Mouse (Mus musculus) heart, adult 11 months (tissue): ENCODE results near the gene Pgap3.
A peak's percentile ranks its signal among the peaks of the same experiment; 100 is the strongest.

ENCODE experiments used
- DNase-seq: peaks from one replicate; pipeline ENCODE4 v3.0.0; 2022

Pgap3 gene

DNA sequence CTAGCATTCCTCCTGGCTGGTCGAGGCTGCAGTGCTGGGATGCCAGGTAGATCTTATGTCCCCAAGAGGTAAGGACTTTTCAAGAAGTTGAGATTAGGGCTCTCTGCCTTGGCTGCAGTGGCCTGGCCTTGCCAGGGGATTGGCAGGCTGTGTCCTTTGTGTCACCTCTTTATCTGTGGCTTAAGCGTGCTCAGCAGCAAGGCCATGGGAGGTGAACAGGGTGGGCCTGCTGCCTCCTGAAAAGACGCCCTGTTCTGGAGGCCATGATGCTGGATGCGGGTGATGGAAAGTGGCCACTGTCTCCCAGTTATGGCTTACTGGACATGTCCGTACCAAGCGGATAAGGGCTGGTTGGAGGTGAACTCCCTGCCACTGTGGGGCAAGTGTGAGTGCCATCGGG is 20.9 kb downstream of the Pgap3 start:
- peak; percentile 98 for DNase-seq

DNA sequence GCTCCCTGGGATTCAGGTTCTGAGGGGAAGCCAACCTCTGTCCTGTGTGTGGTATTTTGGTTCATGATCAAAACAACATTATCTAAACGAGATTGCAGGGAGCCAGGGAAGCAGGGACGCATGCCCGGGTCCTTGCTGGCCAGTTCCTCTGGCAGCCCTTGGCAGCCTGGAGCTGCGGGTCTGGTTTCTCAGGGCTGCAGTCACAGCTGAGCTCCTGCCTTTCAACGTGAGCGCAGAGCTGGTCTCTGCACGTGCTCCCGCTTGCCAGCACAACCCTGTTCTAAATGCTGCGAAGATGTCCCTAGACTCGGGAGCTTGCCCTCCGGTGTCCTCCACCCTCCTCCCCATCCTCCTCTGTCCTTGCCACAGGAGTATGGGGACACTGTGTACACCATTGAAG is 22.5 kb downstream of the Pgap3 start:
- DNase-seq, result peak; percentile 99

DNA sequence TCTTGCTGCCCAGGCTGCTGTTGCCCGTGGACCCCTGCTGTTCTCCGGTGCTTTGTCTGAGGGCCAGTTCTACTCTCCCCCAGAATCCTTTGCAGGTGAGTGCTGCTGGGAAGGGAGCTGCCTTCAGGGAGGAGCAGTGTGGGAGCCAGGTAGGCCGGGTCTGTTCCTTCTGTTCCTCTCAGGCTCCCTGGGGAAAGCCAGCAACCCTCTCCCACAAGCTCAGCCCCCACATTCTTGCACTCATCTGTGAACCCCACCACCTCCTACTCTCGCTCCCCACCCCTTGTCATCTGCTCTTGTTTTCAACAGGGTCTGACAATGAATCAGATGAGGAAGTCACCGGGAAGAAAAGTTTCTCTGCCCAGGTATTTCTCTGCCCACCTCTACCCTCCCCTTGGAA is 23.5 kb downstream of the Pgap3 start:
- DNase-seq, result no peak

DNA sequence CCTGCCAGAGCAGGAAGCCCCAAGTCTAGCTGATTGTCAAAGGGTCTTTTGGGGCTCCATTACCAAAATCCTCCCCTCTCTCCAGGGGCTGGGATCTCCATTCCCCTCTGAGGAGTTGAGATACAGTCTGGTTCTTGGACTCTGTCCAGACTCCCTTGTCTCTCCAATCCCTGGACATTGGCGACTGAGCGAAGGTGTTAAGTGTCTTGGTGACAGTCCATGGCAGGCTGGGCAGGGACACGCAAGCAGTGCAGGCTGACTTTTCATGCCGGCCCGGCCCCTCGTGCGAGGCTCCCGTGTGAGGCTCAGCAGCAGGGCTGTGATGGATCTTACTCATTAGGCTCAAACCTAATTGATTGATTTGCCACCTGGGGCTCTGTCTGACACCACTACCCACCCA is 26.0 kb downstream of the Pgap3 start:
- DNase-seq, result peak; percentile 97

DNA sequence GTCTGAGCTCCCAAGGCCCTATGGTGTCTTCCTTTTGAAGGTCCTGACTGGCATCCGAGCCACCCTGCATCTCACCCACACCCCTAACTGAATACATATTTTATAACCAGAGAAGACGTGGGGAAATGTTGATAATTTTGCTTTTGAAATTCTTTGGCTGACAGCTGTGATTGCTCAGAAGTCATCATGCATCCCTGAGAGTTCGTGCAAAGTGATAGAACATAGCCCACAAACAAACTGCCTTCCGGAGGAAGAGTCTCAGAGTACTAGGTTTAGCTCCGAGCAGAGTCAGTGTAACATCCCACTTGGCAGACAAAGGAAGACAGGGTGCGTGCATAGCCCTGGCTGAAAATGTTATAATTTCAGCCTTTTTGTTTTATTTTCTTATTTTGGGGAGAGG is 27.0 kb downstream of the Pgap3 start:
- DNase-seq, result no peak

DNA sequence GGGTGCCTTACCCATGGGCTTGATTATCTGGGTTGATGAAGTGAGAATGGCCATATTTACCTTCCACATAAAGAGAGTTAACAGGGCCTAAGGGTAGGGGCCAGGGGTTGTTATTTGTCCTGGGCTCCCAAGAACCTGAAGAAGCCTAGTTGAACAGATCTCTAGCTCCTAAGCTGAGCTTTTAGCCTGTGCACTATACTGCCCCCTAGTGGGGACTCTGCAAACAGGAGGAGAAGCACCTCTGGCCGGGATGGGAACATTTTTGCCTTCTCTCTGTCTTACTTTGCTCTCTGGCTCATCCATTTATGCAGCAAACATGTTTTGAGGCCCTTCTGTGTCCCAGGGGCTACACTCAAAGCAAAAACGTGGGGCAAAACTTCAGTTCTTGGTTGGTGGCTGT is 27.9 kb downstream of the Pgap3 start:
- no peak for DNase-seq

DNA sequence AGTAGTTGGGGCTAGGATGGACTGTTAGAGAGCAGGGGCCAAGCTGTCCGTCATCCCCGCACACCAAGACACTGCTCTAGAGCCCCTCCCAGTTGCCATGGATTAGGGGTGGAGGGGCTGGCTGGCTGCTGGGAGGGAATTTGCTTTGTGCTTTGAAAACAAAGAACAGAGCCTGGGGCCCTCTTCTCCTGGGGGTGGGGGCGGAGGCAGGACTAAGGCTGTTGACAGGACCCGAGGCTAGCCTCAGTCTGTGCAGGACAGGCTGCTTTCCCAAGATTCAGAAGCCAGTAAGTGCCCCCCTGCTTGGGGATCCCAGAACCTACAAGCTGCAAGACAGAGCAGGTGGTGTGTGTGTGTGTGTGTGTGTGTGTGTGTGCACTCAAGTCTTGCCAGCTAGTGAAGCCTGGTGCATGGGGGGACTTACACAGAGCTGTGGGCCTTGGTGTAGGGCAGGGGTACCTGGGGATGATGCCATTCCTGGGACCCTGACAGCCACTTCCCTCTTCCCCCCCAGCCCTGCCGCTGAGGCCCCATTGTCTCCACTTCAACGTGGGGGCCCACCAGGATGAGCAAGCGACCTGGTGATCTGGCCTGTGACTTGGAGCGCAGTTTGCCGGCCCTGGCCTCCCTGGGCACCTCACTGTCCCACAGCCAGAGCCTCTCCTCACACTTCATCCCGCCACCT is 28.6 kb downstream of the Pgap3 start:
- no peak for DNase-seq

DNA sequence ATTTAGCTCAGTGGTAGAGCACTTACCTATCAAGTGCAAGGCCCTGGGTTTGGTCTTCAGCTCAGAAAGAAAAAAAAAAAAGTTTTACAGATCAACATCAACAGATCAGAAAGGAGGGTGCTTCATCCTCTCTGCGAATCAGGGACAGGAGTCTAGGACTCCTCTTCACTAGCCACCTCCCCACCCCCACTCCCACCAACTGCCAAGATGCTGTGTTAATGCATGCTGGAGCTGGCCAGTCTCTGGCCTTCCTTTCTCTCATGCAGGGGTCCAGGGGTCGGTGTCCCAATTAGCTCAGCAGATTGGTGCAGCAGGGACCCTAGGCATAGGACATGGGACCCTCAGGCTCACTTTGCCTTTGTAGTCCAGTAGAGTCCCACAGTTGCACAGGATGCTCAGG is 29.7 kb downstream of the Pgap3 start:
- DNase-seq, result no peak

DNA sequence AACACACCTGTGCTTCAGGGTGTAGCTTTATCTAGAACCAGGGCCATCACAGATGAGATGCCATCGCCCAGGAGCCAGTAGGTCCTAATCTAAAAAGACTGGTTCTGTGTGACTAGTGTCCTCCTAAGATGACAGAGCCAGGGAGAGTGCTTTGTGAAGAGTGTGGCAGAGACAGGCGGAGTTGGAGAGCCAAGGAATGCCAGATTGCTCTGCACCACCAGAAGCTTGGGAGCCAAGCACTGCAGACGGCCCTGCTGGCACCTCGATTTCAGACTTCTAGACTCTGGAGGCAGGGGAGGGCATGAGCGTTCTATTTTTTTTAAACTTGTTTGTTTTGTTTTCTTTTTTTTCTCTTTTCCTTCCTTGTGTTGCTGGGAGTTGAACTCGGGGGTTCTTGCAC is 31.0 kb downstream of the Pgap3 start:
- DNase-seq, result no peak

DNA sequence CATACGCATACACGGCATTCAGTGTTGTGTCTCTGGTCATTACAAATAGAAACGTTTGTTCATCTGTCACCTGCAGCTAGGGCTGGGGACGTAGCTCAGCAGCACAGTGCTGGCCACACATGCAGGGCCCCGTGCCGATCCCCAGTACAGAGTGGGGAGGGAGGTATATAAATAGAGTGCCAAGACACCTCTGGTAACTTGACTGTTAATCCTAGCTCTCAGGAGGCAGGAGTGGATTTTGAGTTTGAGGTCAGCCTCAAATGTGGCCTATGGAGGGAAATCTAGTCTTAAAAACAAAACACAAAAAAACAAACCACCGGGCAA is 32.5 kb downstream of the Pgap3 start:
- DNase-seq, result peak; percentile 94

DNA sequence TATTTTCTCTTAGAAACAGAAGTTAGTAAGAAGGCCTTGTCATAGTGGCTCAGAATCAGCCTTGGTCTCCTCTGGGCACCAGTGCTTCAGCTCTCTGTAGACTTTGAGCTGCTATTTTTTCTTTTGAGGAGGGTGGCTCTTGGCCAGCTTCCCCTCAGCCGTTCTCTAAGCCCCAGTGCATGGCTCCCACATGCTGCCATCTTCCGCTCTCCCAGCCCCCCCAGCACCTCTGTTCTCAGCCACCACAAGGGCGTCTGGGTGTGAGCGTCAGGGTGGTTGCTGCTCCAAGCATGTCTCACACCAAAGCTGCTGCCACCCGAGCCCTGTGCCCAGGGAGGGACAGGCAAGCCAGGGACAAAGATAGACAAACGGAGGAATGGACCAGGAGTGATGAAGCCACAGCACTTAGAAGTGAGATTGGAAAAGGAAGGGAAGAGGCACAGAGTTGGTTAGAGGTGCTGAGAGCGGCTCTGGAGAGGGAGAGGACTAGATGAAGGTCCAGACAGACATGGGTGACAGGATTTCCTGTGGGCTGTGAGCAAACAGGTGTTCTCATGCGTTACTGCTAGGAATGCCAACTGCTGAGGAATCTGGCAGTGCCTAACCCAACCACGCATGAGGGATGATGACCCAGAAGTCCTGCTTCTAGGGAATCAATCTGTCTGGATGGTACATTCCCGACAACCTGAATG is 33.0 kb downstream of the Pgap3 start:
- DNase-seq, result peak; percentile 93

DNA sequence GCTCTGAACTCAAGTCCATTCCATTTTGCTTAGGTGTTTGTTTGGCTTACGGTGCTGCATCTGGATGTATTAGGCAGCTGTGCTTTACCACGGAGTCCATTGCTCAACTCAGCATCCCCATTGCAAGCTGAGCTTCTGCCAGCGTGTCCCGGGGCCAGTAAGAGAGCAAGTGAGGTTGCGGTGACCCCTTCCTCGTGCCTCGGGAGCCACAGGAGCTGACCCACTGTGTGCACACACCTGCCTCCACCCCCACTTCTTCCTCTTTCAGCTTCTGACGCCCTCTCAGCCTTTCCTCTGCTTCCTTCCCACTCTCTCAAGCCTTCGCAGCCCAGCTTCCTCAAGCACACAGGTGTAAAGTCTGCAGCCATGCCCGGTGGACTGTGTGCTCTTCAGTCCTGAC is 34.0 kb downstream of the Pgap3 start:
- no peak for DNase-seq

DNA sequence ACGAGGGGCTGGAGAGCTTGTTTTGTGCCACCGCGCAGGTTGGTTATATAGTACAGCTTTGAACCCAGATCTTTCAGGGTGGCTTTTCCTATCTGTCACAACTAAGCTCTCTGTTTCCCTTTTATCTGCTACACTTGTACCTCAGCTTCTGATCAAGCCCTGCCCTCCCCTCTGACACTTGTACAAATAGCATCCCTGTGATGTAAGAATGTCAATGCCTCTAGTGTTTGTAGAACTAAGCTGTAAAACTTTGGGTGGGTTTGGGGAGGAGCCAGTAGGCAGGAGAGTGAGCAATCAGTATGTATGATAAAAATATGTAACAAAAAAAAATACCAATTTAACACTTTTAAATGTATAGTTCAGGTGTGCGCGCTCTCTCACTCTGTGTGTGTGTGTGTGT is 35.9 kb downstream of the Pgap3 start:
- DNase-seq, result no peak

DNA sequence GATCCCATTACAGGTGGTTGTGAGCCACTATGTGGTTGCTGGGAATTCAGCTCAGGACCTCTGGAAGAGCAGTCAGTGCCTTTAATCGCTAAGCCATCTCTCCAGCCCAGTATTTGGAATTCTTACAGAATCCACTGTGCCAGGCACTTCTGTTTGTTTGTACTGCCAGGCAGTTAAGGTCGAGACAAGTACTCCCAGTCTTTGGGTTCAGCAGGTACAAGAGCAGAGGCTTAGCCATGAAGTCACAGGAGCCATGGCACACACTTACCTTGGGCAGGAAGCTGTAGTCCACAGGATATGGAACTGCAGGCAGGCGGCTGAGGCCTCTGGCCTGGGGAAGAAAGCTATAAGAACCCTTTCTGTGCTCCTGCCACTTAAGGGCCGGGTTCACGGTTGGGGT is 36.5 kb downstream of the Pgap3 start:
- DNase-seq, result no peak

DNA sequence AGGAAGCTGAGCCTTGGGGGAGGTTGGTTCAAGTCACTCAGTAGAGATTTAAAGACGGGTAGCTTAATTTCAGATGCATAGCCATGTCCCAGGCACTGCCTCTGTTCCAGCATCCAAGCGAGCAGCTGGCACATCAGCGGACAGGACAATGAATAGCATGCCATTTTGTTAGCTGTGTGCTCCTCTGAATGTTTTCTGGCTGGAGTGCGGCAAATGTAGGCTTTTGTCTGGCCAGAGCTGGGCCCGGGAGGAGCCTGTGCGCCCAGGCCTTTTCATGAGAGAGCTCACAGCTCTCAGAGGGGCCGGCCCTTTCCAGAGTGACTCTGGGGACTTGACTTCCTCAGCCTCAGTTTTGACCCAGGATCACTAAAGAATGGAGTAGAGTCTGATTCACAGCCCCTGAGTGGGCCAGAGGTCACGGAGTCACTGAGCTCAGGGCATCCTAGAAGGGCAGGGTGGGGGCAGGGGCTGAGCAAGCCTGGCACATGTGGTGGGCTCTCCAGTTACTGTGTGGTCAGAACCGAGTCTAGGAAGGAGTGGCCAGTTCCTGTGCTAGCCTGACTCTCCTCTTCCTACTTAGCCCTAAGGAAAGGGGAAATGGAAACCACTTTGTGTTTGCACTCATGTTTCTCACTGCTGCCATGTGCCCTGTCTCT is 39.3 kb downstream of the Pgap3 start:
- peak; percentile 95 for DNase-seq

DNA sequence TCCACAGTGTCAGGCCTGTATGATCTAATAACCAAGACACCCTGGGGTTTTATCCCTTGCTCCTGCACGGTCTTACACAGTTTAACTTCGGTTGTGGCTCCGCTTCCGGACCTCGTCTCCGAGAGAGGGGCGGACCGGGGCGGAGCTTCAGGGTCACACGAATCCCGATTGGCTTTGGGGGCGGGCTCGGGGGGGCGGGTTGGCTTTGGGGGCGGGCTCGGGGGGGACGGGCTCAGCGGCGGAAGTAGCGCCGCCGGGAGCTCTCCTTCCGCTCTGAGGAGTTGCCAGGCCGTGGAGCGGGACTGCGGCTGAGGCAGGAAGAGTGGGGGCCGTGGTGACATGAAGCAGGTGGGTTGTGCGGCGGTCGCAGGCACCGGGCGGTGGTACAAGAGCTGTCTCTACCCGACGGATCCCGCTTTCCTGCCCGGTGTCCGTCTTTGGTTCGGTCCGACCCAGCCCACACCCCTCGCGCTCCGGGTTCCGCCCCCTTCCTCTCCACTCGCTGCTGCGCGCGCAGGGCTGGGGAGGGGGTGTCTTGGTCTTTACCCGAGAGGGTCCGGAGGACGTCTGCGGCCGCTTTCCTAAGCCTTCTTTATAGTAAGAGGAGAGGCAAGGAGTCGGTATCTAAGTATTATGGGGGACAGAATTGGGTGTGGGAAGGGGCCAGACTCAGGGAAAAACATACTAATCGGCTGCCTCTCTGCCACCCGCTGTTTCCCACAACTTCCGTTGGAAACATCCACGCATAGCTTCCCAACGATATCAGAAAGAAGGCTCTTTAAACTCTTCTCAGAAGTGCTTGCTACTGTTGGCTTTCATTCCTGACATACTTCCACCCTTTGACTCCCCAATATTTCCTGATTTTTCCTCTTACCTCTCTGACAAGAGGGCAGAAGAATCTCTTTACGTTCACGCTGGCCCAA is 41.9 kb downstream of the Pgap3 start, which contains the start of gene Stard3:
Gene Stard3 (plus strand): TSS at position 208 of the 923 bp plus-strand sequence.
- peak; percentile 99 for DNase-seq

DNA sequence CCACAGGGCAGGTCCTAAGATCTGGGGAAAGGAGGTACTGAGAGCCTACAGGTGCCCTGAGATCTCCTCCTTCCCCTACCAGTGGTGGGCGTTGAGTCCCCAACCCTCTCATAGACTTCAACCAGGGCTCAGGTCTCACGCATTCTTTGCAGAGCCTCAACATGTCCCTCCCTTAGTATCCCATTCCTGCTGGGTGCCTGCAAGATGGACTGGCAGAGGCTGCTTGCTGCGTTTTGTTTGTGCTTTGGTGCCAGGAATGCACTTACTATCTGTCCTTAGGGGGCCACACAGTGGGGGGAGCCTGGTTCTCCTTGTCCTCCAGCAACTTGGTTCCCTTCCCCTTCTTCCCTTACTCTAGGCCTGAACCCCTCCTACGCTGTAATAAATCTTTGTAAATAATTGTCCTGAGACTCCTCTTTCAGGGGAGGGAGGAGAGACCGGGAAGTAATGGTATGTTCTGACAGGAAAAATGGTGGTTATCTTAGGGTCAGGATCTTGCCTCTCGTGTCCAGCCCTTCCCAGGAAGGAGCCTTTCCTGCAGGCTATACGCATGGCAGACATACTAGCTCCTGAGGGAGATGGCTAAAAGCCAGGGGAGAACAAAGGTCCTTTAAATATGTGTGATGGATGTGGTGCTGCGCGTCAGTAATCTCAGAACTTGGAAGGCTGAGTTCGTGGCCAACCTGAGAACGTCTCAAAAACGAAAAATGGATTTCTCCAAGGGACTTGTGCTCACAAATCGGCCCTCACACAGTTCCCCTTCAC is 42.7 kb downstream of the Pgap3 start:
- DNase-seq, result peak; percentile 95

DNA sequence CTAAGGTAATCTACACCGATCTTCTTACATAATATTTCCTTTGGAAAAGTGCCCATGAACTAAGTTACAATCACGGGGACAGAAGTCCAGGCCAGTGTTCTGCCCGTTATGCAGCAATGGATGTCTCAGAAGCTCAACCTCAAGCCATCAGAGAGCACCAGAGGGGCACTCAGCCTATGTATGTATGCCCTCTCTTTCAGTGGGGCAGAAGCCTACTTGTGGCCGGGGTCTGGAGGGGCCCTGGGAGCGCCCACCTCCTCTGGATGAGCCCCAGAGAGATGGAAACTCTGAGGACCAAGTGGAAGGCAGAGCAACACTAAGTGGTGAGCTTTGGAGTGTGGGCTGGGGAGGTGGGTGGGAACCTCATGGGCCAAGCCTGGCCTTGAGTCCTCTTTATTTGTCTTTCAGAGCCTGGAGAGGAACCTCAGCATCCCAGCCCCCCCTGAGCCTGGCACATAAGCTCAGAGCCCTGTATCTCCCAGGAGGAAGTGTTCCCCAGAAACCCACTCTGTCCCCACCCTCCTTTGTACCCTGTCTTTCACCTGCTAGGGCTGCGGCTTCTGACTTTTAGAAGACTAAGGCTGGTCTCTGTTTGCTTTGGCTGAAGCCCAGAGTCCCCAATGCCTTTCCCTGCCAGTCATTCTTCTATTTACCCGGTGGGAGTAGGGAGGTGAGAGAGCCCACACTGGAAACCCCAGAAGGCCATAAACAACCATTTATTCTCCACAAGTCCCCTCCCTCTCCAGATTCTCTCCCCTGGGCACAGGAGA is 43.5 kb downstream of the Pgap3 start:
- DNase-seq, result peak; percentile 91

DNA sequence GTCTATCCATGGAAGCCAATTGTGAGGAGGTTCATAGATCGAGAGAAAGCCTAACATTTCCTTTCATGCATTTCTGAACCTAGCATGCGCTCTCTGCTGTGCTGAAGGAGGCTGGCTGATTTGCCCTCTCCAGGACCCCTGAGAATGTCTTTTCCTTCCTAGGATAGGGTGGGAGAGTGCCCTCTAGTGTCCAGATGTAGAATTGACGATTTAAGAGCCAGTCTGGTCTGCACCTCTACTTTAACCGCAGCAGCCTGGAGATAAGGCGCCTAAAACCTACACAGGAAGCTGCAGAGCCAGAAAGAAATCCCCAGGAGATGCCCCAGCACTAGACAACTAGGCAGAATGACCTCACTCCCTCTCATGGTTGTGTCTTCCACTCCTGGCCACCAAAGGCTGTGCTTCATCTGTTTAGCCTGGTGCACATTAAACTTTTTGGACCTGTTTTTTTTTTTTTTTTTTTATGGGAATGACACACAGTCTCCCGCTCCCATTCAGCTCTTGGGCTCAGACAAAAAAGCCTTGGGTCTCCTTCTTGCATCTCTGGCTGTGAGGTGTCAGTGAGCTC is 44.5 kb downstream of the Pgap3 start:
- peak; percentile 91 for DNase-seq

DNA sequence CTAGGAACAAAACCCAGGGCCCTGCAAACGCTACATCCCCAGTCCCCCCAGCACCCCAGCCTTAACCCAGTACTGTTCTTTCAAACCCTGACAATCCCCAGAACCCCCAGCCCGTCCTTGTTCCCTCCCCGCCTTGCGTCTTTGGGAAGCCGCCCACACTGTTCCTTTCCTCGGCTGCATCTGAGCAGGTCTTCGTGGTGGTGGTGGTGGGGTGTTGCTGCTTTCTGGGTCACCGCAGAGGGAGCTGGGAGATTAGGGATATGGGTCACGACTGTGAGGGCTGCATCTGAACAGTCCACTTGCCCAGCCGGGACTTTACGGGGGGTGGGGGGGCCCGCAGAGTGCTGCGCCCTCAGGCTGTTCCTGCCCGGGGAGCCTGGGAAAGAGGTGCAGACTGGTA is 45.8 kb downstream of the Pgap3 start:
- no peak for DNase-seq

DNA sequence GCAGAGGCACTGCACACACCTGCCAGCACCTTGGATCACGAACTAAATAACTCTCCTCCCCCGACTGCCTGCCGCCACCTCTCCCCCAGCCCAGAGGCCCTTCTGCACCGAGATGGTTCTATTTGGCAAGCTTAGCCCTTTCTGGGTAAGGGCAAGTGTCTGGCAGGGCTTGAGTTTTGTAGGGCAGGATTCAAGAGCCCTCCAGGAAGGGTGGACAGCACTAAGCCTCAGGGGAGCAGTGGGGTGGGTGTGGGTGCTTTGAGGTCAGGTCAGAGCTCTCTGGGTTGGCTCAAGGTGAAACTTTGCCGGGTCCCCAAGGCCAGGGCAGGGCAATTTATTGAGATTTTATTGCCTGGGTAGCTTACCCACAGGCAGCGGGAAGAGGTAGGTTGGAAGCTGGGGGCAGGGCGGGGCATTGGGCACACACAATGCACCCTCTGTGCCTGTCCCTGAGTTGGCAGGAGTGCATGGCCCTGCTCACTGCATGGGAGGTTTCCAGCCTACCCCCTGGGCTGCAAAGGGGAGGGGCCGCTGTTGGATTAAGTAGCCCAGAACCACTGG is 46.6 kb downstream of the Pgap3 start:
- DNase-seq, result peak; percentile 91
